Mouse (Mus musculus): ENCODE measurements around the gene Sf1.

The Sf1 gene

DNA sequence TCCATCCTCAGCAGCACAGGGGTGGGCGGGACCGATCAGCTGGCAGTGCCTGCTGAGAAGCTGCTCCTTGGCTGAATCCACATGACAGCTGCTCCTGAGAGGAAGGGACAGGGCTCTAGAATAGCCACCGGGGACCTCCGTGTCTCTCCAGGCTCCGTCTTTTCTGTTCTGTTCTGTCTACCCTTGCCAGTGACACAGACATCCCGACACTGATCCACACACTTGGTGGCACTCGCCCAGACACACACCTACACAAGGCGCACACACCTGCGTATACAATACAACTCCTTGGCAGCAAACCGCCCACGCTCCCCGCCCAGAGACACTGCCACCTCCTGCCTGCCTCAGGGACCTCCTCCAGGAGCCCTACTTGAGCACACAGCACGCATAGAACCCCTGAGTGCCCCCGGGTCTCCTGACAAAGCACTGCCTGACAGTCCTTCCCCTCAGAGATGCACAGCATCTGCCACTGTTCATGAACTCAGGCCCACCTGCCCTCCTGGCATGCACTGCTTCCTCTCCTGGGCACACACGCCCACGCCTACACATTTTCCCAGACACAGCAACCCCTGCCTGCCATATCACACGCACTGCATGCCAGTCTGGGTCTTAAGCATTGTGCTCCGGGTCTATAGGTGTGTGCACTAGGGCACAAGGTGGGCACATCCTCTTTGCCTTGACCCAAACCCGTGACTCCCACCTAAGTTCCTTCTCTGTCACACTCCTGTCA lies 57.2 kb downstream of the Sf1 start:
- DNase-seq = no peak

DNA sequence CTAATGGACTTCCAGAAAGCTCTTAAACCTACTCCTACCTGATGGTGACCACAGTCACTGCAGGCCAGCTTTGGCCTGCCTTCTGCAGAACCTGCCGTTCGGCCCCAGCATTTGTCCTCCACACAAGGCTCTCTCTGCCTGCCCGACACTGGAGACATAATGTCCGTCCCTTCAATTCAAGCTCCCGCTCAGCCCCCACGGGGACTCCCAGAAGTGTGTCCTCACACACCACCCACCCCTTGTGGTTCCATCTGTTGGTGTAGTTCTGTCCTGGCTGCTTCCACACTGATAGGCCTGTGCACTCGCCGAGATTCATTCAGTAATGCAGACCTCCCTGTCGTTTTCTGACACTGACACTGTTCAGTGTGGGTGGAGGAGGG lies 57.7 kb downstream of the Sf1 start:
- no peak for DNase-seq

DNA sequence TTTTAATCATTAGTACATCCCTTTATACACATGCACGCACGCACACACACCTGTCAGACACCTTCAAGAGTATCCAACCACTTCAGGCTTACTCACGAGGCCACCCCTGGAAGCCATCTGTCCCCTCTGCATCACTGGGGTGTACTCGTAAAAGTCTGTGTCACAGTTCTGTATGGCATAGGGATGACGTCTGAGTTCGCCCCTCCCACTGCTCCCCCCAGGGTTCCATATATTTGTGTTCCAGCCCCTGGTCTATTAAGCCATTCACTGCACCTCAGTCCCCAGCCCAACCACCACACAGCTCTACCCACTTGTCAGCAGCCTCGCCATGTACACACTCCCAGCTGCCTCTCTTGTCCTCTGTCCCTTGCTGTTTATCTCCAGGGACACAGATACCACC lies 58.5 kb downstream of the Sf1 start:
- DNase-seq = no peak

DNA sequence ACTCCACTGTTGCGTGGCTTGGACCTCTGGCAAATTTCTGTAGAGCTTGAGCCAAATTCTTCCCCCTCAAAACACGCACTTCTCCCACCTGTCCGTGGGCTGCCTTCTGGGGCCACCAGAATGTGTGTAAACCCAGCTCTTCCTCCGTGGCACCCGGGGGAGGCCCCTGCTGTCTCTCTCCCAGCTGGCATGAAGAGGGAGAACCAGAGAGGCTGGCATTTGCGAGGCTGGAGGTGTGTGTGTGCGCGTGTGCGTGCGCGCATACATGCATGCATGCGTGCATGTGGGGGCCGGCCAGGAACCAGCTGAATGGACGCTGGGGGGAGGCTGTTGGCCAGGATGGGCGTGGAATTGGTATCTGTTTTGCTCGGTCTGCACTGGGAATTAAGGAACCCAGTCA lies 59.8 kb downstream of the Sf1 start:
- no peak for DNase-seq

DNA sequence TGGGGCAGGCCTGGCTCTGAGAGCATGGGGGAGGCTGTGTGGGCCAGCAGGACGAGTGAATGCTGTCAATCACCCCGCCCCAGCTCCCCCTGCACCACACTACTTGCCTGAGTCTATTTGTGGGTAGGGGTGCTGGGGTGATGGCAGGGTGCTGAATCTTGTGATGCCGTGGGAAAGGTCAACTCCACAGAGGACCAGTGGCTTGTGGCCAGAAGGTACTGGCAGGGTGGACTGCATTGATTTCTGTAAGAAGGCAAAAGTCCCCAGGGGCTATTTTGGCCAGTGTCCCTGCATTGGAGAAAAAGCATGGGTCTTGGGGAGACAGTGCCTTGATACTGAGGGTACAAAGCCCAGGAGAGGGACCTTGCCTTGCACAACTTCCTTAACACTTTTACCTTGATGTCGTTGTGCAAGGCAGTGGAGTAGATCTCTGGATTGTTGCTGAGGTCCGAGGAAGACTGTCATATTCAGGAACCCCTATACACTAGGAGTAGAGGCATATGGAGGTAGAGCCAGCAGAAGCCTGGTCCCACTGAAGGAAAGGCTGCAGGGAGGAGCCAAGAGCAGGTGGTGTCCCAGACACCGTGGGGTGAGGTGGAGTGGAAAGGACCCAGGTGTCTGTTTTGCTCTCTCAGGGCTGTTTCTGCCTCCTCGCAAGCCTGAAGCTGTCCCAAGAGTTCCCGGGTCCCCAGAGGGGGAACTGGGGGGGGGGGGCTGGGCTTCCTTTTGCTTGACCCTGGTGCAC lies 60.8 kb downstream of the Sf1 start:
- DNase-seq = no peak

DNA sequence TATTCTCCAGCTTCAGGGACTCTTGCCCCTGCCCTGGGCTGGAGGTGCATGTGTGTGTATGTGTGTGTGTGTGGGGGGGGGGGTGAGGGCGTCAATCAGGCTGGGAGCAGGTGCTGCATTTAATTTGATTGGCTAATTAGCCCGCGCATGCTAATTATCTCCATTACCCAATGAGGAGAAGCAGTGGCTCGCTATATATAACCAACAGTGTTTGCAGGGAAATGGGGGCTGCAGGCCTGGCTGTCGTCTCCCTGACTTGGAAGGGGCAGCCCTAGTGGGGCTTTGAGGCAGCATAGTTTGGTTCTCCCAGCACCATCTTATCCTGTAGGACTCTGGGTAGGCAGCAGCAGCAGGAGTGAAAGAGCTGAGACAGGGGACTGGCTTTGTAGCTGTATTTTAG lies 62.1 kb downstream of the Sf1 start:
- no peak for DNase-seq

DNA sequence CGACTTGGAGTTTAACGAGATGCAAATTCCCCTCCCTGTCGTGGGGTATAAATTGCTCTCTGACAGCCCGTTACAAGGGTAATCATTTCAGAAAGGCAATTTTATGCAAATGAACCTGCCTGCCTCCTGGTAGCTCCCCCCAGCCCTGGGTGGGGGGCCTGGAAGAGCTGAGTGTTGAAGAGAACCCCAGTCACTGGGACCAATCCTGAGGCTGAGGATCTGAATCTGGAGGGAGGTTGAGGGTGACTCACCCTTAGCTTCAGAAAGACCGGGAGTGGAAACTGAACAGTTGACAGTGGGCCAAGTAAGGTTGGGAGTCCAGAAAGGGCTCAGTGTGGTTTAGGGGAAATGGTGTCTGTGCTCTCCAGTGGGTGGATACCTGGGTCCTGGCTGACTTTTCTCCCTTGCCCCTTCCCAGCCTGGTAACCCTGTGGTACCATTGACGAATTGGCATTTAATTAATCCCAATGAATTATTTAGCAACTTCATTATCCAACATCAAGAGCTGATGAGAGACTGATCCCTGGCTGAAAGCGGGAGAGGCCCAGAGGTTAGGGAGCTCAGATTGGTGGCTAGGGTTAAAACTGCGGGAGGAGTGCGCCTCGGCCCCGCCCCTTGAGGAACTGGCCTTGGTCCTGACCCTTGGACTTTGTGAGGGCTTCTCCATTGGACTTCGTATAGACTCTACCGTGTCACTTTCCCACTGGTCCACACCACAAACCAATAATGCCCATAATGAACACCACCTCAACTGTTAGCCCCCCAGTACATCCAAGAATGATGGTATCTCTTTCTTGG lies 63.4 kb downstream of the Sf1 start:
- DNase-seq = no peak

Data from thymus, adult 18-20 months (tissue).